Mouse (Mus musculus) neural tube, embryonic 12.5 days (tissue): ENCODE results near the gene Birc6. TPM values are rescaled to one million over a fixed set of nuclear protein-coding genes. Genes with fewer than 3 reads are reported as not detected.

ENCODE experiments used
- ATAC-seq: fragments of 200-750 bp; cut with Nextera tagmentation; 2 replicates; pipeline ENCODE4 v1.8.0; 2017; ENCODE audit warnings: low read depth, mild to moderate bottlenecking, moderate TSS enrichment, moderate library complexity; ENCODE audit not compliant: low FRiP score
- H3K27ac ChIP-seq: fragments of 300-500 bp; sonication (generic); 2 replicates; pipeline ENCODE4 v1.5.1; 2016
- H3K27me3 ChIP-seq: fragments of 300-500 bp; sonication (generic); replicated peaks from 2 replicates; pipeline ENCODE4 v1.6.1; 2016; ENCODE audit warnings: mild to moderate bottlenecking
- H3K36me3 ChIP-seq: fragments of 300-500 bp; sonication (generic); 2 replicates; pipeline ENCODE4 v1.6.1; 2016; ENCODE audit warnings: mild to moderate bottlenecking
- H3K4me1 ChIP-seq: fragments of 300-500 bp; sonication (generic); 2 replicates; pipeline ENCODE4 v1.6.1; 2016
- H3K4me2 ChIP-seq: fragments of 300-500 bp; sonication (generic); replicated peaks from 2 replicates; pipeline ENCODE4 v1.6.1; 2016; ENCODE audit warnings: mild to moderate bottlenecking
- H3K4me3 ChIP-seq: fragments of 300-500 bp; sonication (generic); 2 replicates; pipeline ENCODE4 v1.5.1; 2016
- H3K9ac ChIP-seq: fragments of 300-500 bp; sonication (generic); 2 replicates; pipeline ENCODE4 v1.6.1; 2016; ENCODE audit warnings: mild to moderate bottlenecking
- H3K9me3 ChIP-seq: fragments of 300-500 bp; sonication (generic); 2 replicates; pipeline ENCODE4 v1.6.1; 2016; ENCODE audit warnings: mild to moderate bottlenecking
- WGBS: fragments of 180-500 bp; shearing (Covaris S2); methylation state at CpG from one replicate; pipeline ENCODE4 v1.1.7; 2016; 5-methylcytosine and 5-hydroxymethylcytosine counted together
- polyA plus RNA-seq: library from polyadenylated mRNA; unstranded; fragments of >200 nt; fragmentation: Nextera tagmentation; extraction: Ambion mirVana; gene quantifications from 2 replicates; pipeline ENCODE4 v1.2.1, GENCODE M21; 2016

The Birc6 gene
- polyA plus RNA-seq, 1 experiment from 2014 or later, result 91.9 TPM

DNA sequence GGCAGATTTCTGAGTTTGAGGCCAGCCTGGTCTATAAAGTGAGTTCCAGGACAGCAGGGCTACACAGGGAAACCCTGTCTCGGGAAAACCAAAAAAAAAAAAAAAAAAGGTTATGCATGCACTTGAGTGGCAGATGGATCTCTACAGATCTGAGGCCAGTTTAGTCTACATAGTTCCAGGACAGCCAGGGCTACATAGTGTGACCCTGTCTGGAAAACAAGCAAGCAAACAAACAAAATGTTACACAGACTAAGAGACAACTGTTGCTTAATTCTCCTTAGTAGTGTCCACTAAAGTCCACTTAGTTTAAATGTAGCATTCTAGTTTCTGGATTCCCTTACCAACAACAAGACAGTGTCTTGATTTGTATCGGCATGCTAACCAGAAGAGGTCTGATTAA is 2.0 kb upstream of the Birc6 start:
- no peak overlapping the region for H3K9ac ChIP-seq
- WGBS, result 93% methylated on average over 2 of the region's 2 CpGs
- H3K27me3 ChIP-seq, result no peaks in the 10 kb centered on the region
- H3K9me3 ChIP-seq, result no peaks in the 10 kb centered on the region
- no peak overlapping the region for H3K4me3 ChIP-seq
- no peaks in the 10 kb centered on the region for H3K36me3 ChIP-seq
- peaks cover 21% of the 10 kb centered on the region for H3K4me1 ChIP-seq
- ATAC-seq, result no peak
- H3K27ac ChIP-seq, result no peak overlapping the region
- no peak overlapping the region for H3K4me2 ChIP-seq

DNA sequence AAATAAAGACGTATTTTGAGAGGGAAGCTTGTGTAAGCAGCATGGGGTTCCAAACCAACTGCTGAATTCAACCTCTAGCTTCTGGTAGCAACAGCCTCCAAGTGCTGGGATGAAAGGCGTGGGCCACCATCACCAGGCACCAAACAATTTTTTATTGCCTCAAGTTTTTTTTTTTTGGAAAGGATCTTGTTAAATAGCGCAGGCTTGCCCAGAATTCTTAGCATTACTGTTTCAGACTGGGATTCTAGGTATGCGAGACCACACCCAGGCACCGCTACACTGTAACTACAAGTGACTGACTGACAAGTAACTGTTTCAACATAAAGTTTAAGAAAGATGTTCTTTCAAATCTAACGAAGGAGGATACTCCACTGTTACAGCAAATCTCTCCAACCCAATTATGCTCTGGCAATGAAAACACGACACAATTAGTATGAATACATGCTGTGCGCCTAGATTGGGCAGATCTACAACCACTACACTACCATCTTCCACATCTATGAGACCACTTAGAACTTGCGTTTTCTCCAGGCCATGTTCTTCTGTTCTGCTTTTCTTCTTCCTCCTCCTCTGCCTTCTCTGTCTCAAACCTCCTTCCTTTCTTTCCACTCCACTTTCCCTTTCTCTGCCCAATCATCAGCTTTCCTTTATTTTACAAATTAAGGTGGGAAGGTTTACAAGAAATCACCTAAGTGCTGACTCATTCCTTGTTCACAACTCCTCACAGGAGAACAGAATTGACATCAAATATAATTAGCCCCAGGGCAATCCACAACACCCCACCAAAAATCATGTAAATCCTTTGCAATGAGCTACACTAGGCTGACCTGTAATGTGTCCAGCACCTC is 1.1 kb upstream of the Birc6 start:
- no peak for ATAC-seq
- H3K9ac ChIP-seq, result peak overlapping the region; percentile 61
- H3K4me3 ChIP-seq, result peak overlapping the region; percentile 96
- H3K27ac ChIP-seq, result peak overlapping the region; percentile 88; the same call in 1 of the 2 replicates
- peaks cover 21% of the 10 kb centered on the region for H3K4me1 ChIP-seq
- H3K27me3 ChIP-seq, result no peaks in the 10 kb centered on the region
- H3K9me3 ChIP-seq, result no peaks in the 10 kb centered on the region
- peak overlapping the region; percentile 72 for H3K4me2 ChIP-seq
- no peaks in the 10 kb centered on the region for H3K36me3 ChIP-seq
- 87% methylated on average over 9 of the region's 9 CpGs for WGBS

DNA sequence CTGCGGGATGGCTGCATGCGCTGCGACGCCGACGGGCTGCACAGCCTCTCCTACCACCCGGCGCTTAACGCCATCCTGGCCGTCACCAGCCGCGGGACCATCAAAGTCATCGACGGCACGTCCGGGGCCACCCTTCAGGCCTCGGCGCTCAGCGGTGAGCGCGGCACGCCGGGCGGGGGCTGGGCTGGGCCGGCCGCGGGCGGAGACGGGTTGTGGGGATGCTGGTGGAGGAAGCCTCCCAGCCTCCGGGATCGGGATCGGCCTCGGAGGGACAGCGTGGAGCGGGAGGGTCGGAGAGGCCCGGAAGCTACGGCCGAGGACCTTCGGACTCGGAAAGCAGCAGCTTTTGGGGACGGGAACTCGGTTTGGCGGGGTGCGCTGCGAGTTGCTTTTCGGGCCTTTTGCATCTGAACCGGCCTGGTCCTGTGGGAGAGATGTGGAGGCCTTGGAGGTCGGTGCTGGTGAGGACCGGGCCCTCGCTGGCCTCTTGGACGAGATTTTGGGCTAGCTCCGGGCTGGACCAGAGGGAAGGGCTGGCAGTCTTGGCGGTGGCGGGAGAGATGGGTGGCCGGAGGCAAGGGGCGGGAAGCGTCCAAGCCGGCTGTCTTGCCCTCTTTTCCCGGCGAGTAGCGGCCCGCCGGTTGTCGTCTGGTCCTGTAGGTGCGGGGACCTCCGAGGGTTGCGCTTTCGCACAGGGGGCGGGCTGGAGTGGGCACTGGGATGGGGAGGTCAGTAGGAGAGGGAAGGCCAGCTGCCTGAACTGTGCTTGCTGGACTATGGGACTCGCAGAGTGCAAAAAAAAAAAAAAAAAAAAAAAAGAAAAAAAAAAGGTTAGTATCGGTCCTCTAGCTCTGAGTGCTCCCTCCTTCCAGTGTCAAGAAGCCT is 795 bp downstream of the Birc6 start:
- H3K9me3 ChIP-seq, result no peaks in the 10 kb centered on the region
- peak overlapping the region; percentile 92 for H3K27ac ChIP-seq
- no peaks in the 10 kb centered on the region for H3K27me3 ChIP-seq
- peaks cover 21% of the 10 kb centered on the region for H3K4me1 ChIP-seq
- H3K9ac ChIP-seq, result peak overlapping the region; percentile 96
- peak overlapping the region; percentile 72 for H3K4me2 ChIP-seq
- under 1% methylated on average over 68 of the region's 72 CpGs for WGBS
- H3K36me3 ChIP-seq, result no peaks in the 10 kb centered on the region
- ATAC-seq, result peak; percentile 71
- H3K4me3 ChIP-seq, result peak overlapping the region; percentile 96

DNA sequence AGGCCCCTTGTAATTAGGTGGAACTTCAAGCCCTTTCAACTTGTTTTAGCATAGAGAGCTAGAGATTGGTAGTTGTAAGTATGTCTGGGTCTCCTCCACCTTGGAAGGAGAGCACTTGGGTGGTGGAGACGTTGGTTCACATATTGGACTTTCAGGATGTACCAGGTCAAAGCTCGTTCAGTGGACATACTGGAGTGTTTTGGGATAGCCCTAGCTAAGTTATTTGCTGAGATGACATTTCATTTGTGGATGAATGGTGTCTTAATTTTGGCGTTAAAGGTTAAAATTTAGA is 1.4 kb downstream of the Birc6 start:
- Histone ChIP-seq H3K9ac (peak overlapping the region; percentile 96), H3K4me1 (peaks cover 21% of the 10 kb centered on the region), H3K4me3 (peak overlapping the region; percentile 96), H3K36me3 (no peaks in the 10 kb centered on the region), H3K4me2 (peak overlapping the region; percentile 72), H3K27ac (no peak overlapping the region), H3K27me3 (no peaks in the 10 kb centered on the region), H3K9me3 (no peaks in the 10 kb centered on the region)
- no peak for ATAC-seq
- WGBS, result 19% methylated on average over 3 of the region's 3 CpGs

DNA sequence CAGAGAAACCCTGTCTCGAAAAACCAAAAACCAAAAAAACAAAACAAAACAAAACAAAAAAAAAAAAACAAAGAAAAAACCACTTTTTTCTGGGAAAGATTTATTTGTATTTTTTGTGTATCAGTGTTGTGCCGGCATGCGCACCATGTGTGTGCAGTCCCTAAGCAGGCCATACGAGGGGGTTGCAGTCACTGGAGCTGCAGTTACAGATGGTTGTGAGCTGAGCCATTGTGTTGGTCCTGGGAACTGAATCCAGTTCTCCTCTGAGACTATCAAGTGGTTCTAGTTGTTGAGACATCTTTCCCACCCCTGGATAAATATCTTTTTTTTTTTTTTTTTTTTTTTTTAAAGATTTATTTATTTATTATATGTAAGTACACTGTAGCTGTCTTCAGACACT is 6.9 kb downstream of the Birc6 start:
- H3K9ac ChIP-seq, result no peak overlapping the region
- H3K4me2 ChIP-seq, result no peak overlapping the region
- H3K27ac ChIP-seq, result no peak overlapping the region
- H3K27me3 ChIP-seq, result no peaks in the 10 kb centered on the region
- WGBS, result 94% methylated on average over 4 of the region's 4 CpGs
- H3K4me3 ChIP-seq, result no peak overlapping the region
- peaks cover 7% of the 10 kb centered on the region; the same call in 1 of the 2 replicates for H3K4me1 ChIP-seq
- H3K9me3 ChIP-seq, result no peaks in the 10 kb centered on the region
- ATAC-seq, result no peak
- no peaks in the 10 kb centered on the region for H3K36me3 ChIP-seq

DNA sequence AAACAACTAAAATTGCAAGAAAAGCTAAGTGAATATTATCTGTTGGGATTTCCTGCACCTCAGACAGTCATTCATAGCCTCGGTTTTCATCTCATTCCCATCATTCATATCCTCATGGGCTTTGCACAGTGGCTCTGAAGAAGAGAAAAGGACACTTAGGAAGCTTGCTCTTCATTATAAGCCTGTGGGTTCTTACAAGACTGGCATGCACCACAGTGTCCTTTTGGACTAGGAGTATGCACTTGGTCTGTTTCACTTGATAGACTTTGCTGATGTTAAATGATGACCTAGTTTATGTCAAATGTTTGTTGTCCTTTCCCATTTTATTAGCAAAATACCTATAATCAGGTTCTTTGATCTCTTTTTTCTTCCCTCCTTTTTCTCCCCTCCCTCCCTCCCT is 9.4 kb downstream of the Birc6 start:
- no peaks in the 10 kb centered on the region for H3K4me1 ChIP-seq
- WGBS, result 85% methylated on average over 1 of the region's 1 CpGs
- H3K4me3 ChIP-seq, result no peak overlapping the region
- no peak overlapping the region for H3K9ac ChIP-seq
- no peaks in the 10 kb centered on the region for H3K36me3 ChIP-seq
- no peak overlapping the region for H3K27ac ChIP-seq
- no peaks in the 10 kb centered on the region for H3K9me3 ChIP-seq
- no peak overlapping the region for H3K4me2 ChIP-seq
- H3K27me3 ChIP-seq, result no peaks in the 10 kb centered on the region
- ATAC-seq, result no peak

DNA sequence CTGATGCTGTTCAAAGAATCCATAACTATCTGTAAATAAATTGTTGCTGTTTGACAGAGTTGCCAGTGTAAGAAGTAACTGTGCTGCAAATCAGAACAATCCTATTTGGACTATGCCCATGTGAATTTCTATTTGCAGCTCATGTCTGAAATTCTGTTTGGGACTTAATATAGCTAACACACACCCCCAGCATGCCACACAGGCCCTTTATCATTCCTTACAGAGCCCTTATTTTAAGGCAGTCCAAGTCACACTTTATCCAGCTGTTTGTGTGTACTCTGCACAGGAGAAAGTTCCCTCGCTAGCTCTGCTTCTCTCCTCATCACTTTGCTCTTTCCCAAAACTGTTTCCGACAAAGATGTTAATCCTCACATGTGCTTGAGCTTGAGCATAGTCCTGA is 15.5 kb downstream of the Birc6 start:
- Histone ChIP-seq H3K27me3 (no peaks in the 10 kb centered on the region), H3K4me3 (no peak overlapping the region), H3K9ac (no peak overlapping the region), H3K9me3 (no peaks in the 10 kb centered on the region), H3K4me2 (no peak overlapping the region), H3K4me1 (no peaks in the 10 kb centered on the region), H3K36me3 (peaks cover 21% of the 10 kb centered on the region), H3K27ac (no peak overlapping the region)
- no peak for ATAC-seq
- WGBS, result 92% methylated on average over 2 of the region's 2 CpGs

DNA sequence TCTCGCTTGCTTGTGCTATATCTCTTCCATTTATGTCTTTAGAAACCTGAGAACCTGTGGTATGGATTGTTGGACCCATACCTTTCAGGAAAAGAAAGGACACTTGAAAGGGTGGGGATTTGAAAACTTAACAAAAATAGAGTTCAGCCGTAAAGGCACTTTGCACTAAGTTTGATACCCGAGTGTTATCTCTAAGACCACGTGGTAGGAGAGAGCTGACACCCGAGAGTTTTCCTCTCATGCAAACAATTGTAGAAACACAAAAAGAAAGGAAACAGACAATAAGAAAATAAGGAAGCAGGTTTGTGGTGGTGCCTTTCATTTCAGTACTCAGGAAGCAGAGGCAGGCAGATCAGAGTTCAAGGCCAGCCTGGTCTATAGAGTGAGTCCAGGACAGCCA is 26.0 kb downstream of the Birc6 start:
- Histone ChIP-seq H3K9ac (no peak overlapping the region), H3K4me1 (no peaks in the 10 kb centered on the region), H3K4me2 (no peak overlapping the region), H3K27me3 (no peaks in the 10 kb centered on the region), H3K27ac (no peak overlapping the region), H3K36me3 (peaks cover 18% of the 10 kb centered on the region), H3K9me3 (no peaks in the 10 kb centered on the region), H3K4me3 (no peak overlapping the region)
- WGBS, result 89% methylated on average over 5 of the region's 5 CpGs
- no peak for ATAC-seq

DNA sequence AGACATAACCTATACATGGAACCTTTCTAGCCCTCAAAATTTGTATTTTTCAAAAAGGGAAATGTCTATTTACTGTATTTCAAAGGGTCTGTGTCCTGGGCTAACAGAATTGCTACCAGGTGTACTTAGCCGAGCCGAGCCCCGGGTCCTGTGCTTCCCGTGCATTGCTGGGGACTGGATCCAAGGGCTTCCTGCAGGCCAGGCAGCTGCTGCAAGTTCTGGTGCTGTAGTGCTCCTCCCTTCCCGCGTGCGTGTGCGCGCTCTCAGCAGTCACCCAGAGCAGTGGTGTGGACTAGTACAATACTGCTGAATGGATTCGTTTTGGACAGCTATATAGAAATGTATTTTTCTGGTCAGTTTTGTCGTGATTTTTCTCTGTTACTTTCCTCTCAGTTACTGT is 31.8 kb downstream of the Birc6 start:
- Histone ChIP-seq H3K4me3 (no peak overlapping the region), H3K4me1 (no peaks in the 10 kb centered on the region), H3K9ac (no peak overlapping the region), H3K4me2 (no peak overlapping the region), H3K36me3 (peaks cover 18% of the 10 kb centered on the region), H3K27me3 (no peaks in the 10 kb centered on the region), H3K27ac (no peak overlapping the region), H3K9me3 (no peaks in the 10 kb centered on the region)
- no peak for ATAC-seq
- WGBS, result 92% methylated on average over 11 of the region's 11 CpGs

DNA sequence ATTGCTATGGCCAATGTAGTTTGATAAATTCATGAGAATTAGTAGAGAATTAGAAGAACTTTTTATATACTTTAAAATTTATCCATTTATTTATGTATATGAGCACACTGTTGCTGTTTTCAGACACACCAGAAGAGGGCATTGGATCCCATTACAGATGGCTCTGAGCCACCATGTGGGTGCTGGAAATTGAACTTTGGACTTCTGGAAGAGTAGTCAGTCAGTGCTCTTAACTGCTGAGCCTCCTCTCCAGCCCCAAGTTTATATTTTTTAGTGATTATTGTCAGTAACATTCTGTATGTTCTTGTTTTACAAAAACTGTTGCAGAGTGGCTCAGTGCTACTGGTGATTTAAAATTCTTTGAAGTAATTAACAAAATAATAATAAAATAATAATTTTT is 36.1 kb downstream of the Birc6 start:
- Histone ChIP-seq H3K4me2 (no peak overlapping the region), H3K27me3 (no peaks in the 10 kb centered on the region), H3K4me3 (no peak overlapping the region), H3K27ac (no peak overlapping the region), H3K9me3 (no peaks in the 10 kb centered on the region), H3K4me1 (no peaks in the 10 kb centered on the region), H3K36me3 (peaks cover 30% of the 10 kb centered on the region), H3K9ac (no peak overlapping the region)
- ATAC-seq, result no peak

DNA sequence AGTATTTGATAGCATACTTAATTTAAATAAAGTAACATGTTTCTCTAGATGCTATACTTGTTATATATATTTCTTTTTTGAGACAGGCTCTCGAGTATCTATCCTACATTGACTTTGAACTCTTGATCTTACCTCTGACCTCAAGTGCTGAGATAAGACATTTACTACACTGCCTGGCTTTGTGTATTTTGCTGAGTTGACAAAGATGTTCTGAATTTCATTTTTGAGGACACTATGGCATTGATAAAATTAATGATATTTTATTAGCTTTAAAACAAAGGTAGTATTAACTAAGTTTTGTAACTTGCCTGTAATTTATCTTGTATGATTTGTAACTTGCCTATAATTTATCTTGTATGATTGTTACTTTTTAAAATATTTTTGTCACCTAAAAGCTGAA is 41.1 kb downstream of the Birc6 start:
- Histone ChIP-seq H3K4me1 (no peaks in the 10 kb centered on the region), H3K36me3 (peaks cover 14% of the 10 kb centered on the region; the same call in 1 of the 2 replicates), H3K4me3 (no peak overlapping the region), H3K4me2 (no peak overlapping the region), H3K27ac (no peak overlapping the region), H3K9ac (no peak overlapping the region), H3K27me3 (no peaks in the 10 kb centered on the region), H3K9me3 (no peaks in the 10 kb centered on the region)
- WGBS, result 92% methylated on average over 1 of the region's 1 CpGs
- ATAC-seq, result no peak

DNA sequence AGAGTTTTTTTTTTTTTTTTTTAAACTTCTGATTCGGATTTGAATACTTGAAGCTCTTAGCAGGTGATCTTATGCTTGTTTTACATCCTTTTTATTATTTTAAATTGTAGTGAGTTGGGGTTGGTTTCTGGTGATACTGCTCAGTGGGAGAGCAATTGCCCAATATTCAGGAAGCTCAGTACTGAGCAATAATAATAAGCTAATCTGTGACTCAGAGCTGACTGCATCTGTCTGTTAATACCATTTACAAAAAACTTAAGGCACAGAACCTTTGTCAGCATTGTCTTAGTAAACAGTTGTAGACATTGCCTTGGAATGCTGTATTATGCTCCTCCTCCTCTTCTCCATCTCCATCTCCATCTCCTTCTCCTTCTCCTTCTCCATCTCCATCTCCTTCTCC is 42.5 kb downstream of the Birc6 start:
- H3K4me3 ChIP-seq, result no peak overlapping the region
- WGBS, result 88% methylated on average over 1 of the region's 1 CpGs
- H3K27ac ChIP-seq, result no peak overlapping the region
- H3K4me2 ChIP-seq, result no peak overlapping the region
- H3K27me3 ChIP-seq, result no peaks in the 10 kb centered on the region
- no peak overlapping the region for H3K9ac ChIP-seq
- peaks cover 11% of the 10 kb centered on the region; the same call in 1 of the 2 replicates for H3K36me3 ChIP-seq
- no peaks in the 10 kb centered on the region for H3K4me1 ChIP-seq
- no peaks in the 10 kb centered on the region for H3K9me3 ChIP-seq
- ATAC-seq, result no peak
